In genomic region chr6:120917975-120918374, GRCm38 (mm10) we compare ENCODE assay signal across 18 mouse cellular contexts. TPM values are rescaled to one million over a fixed set of nuclear protein-coding genes. Genes with fewer than 3 reads are reported as not detected.
DNase-seq lines count a peak whose midpoint lies in the region; ATAC-seq and TF ChIP-seq lines count a peak whose summit lies in the region.
"Had no signal": no experiment of that assay in that cellular context is flagged by ENCODE, and none has a peak within 500 bp of the region (broad histone marks: within the 10 kb centered on the region; RNA-seq: fewer than 3 reads in every experiment).

No protein-coding gene starts in this region.

- ATAC-seq in forebrain, embryonic 14.5 days: no peak
- ATAC-seq in forebrain, embryonic 16.5 days: no peak
- ATAC-seq in intestine, embryonic 16.5 days: no peak
- no peak for ATAC-seq in intestine, embryonic 15.5 days
- no peak for ATAC-seq in intestine, postnatal 0 days

- no peak overlapping the region for H3K4me2 ChIP-seq in forebrain, embryonic 14.5 days (ENCODE audit: low read length)
- no peak overlapping the region for H3K4me2 ChIP-seq in forebrain, embryonic 16.5 days (ENCODE audit: low read length)
- H3K4me2 ChIP-seq in intestine, embryonic 16.5 days (ENCODE audit: low read depth, low read length): peak overlapping the region; percentile 52; the same call in 1 of the 2 replicates
- no peak overlapping the region for H3K4me2 ChIP-seq in intestine, embryonic 15.5 days (replicated peaks)
- peak overlapping the region; percentile 48; the same call in 1 of the 2 replicates for H3K4me2 ChIP-seq in CH12.LX (ENCODE audit: insufficient read depth, low read depth, poor library complexity, severe bottlenecking)
- H3K4me2 ChIP-seq in intestine, postnatal 0 days (replicated peaks; ENCODE audit: low read depth): peak overlapping the region; percentile 97; the same call in 1 of the 2 replicates
- H3K4me2 ChIP-seq: forebrain, embryonic 12.5 days had no signal

- dilution Hi-C loops in CH12.LX (cut with MboI; ENCODE audit: extremely low pct_ligation_motif_present, extremely low pct_unique_long_range_greater_than_20kb, low sequenced_read_pairs): no loop called here

- H3K27me3 ChIP-seq in forebrain, embryonic 14.5 days (replicated peaks; ENCODE audit: control insufficient read depth, insufficient read depth, low read length): no peaks in the 10 kb centered on the region
- H3K27me3 ChIP-seq in forebrain, embryonic 16.5 days (replicated peaks; ENCODE audit: control insufficient read depth, insufficient read depth, low read length): no peaks in the 10 kb centered on the region
- no peaks in the 10 kb centered on the region for H3K27me3 ChIP-seq in intestine, embryonic 16.5 days (replicated peaks; ENCODE audit: control insufficient read depth, insufficient read depth, low read length)
- H3K27me3 ChIP-seq in intestine, embryonic 15.5 days (replicated peaks): no peaks in the 10 kb centered on the region
- no peaks in the 10 kb centered on the region for H3K27me3 ChIP-seq in CH12.LX (replicated peaks)
- no peaks in the 10 kb centered on the region for H3K27me3 ChIP-seq in intestine, postnatal 0 days (replicated peaks; ENCODE audit: control insufficient read depth, insufficient read depth, low read length)
- H3K27me3 ChIP-seq: hindbrain, embryonic 15.5 days had no signal

- H3K79me2 ChIP-seq in CH12.LX (replicated peaks; ENCODE audit: control insufficient read depth, extremely low read depth, insufficient read depth, poor library complexity, severe bottlenecking): peaks cover 18% of the 10 kb centered on the region

- no peaks in the 10 kb centered on the region for H3K9me3 ChIP-seq in forebrain, embryonic 14.5 days (replicated peaks; ENCODE audit: control insufficient read depth, low read length)
- no peaks in the 10 kb centered on the region; the same call in 1 of the 2 replicates for H3K9me3 ChIP-seq in forebrain, embryonic 16.5 days (ENCODE audit: control insufficient read depth, low read length)
- H3K9me3 ChIP-seq in intestine, embryonic 16.5 days (ENCODE audit: control insufficient read depth, low read length): no peaks in the 10 kb centered on the region
- no peaks in the 10 kb centered on the region for H3K9me3 ChIP-seq in intestine, embryonic 15.5 days
- H3K9me3 ChIP-seq in CH12.LX (replicated peaks; ENCODE audit: low read length): peaks cover 18% of the 10 kb centered on the region
- H3K9me3 ChIP-seq in intestine, postnatal 0 days (ENCODE audit: control insufficient read depth): no peaks in the 10 kb centered on the region
- H3K9me3 ChIP-seq: forebrain, embryonic 12.5 days; G1E; heart, embryonic 13.5 days; hindbrain, embryonic 15.5 days had no signal

- no peak overlapping the region for H3K9ac ChIP-seq in forebrain, embryonic 14.5 days (ENCODE audit: low read length)
- no peak overlapping the region for H3K9ac ChIP-seq in forebrain, embryonic 16.5 days (replicated peaks; ENCODE audit: low read depth, low read length)
- H3K9ac ChIP-seq in intestine, embryonic 16.5 days (ENCODE audit: low read depth, low read length): no peak overlapping the region
- no peak overlapping the region for H3K9ac ChIP-seq in intestine, embryonic 15.5 days
- peak overlapping the region; percentile 38; the same call in 1 of the 2 replicates for H3K9ac ChIP-seq in CH12.LX (ENCODE audit: insufficient read depth, low read depth)
- no peak overlapping the region for H3K9ac ChIP-seq in intestine, postnatal 0 days (ENCODE audit: low read depth, low read length)
- H3K9ac ChIP-seq: forebrain, embryonic 12.5 days; hindbrain, embryonic 15.5 days had no signal

- no peaks in the 10 kb centered on the region for H3K36me3 ChIP-seq in forebrain, embryonic 14.5 days (ENCODE audit: control insufficient read depth, insufficient read depth, low read length)
- H3K36me3 ChIP-seq in forebrain, embryonic 16.5 days (ENCODE audit: control insufficient read depth, insufficient read depth): no peaks in the 10 kb centered on the region
- no peaks in the 10 kb centered on the region for H3K36me3 ChIP-seq in intestine, embryonic 16.5 days (ENCODE audit: control insufficient read depth, insufficient read depth, low read length)
- H3K36me3 ChIP-seq in intestine, embryonic 15.5 days: no peaks in the 10 kb centered on the region
- peaks cover 0 to 7% of the 10 kb centered on the region in 2 experiments for H3K36me3 ChIP-seq in CH12.LX (replicated peaks in 1 of 2; ENCODE audit: control insufficient read depth in 1 of 2, insufficient read depth in 1 of 2, low read length in 1 of 2)
- H3K36me3 ChIP-seq in intestine, postnatal 0 days (ENCODE audit: control insufficient read depth, insufficient read depth): no peaks in the 10 kb centered on the region
- H3K36me3 ChIP-seq: forebrain, embryonic 12.5 days; heart, embryonic 13.5 days; hindbrain, embryonic 15.5 days had no signal

- TF ChIP-seq RAD21 in CH12.LX (IDR thresholded peaks at IDR 0.05; ENCODE audit: low read depth, low read length): no peak

- H3K4me1 ChIP-seq in forebrain, embryonic 14.5 days (ENCODE audit: control insufficient read depth, insufficient read depth, low read length): no peaks in the 10 kb centered on the region
- peaks cover 13% of the 10 kb centered on the region for H3K4me1 ChIP-seq in forebrain, embryonic 16.5 days (replicated peaks; ENCODE audit: control insufficient read depth, insufficient read depth, low read length)
- peaks cover 13% of the 10 kb centered on the region; the same call in 1 of the 2 replicates for H3K4me1 ChIP-seq in intestine, embryonic 16.5 days (ENCODE audit: control insufficient read depth, insufficient read depth, low read length)
- H3K4me1 ChIP-seq in intestine, embryonic 15.5 days (replicated peaks): peaks cover 11% of the 10 kb centered on the region
- peaks cover 4 to 35% of the 10 kb centered on the region in 2 experiments for H3K4me1 ChIP-seq in CH12.LX (ENCODE audit: control insufficient read depth in 1 of 2, insufficient read depth in 2 of 2)
- no peaks in the 10 kb centered on the region for H3K4me1 ChIP-seq in intestine, postnatal 0 days (replicated peaks; ENCODE audit: control insufficient read depth, insufficient read depth, low read length)

- peak; percentile 30 for DNase-seq in forebrain, embryonic 14.5 days (ENCODE audit: low spot score)
- peak; percentile 68 for DNase-seq in CH12.LX (ENCODE audit: extremely low read depth)
- no peak for DNase-seq in lung, postnatal 25 days (ENCODE audit: low spot score)
- DNase-seq: adrenal gland, adult 8-10 months; adrenal gland, postnatal 36 days; cerebellum, adult 11-12 months; cerebellum, adult 9-11 months; gastrocnemius, postnatal 14 days; heart, postnatal 36 days; kidney, adult 8-10 months had no signal

- WGBS in forebrain, embryonic 14.5 days: 54% methylated on average over 3 of the region's 3 CpGs
- 40% methylated on average over 3 of the region's 3 CpGs for WGBS in forebrain, embryonic 16.5 days
- 49% methylated on average over 3 of the region's 3 CpGs for WGBS in intestine, embryonic 16.5 days
- 49% methylated on average over 3 of the region's 3 CpGs for WGBS in intestine, embryonic 15.5 days
- WGBS in intestine, postnatal 0 days: 50% methylated on average over 3 of the region's 3 CpGs

- no peak for TF ChIP-seq POLR2A in CH12.LX (IDR thresholded peaks at IDR 0.05; ENCODE audit: low read depth, low read length)

- TF ChIP-seq EP300 in CH12.LX (IDR thresholded peaks at IDR 0.05; ENCODE audit: low read length): 0 out of 2 replicates have a peak, but pooled peaks have one; percentile 24

- no peak for TF ChIP-seq CTCF in CH12.LX (conservative IDR thresholded peaks at IDR 0.05 in 1 of 2, IDR thresholded peaks at IDR 0.05 in 1 of 2; ENCODE audit: low read depth in 2 of 2, low read length in 2 of 2)
- TF ChIP-seq CTCF in intestine, postnatal 0 days (IDR thresholded peaks at IDR 0.05; ENCODE audit: low read depth): no peak

- in situ Hi-C loops in CH12.LX (cut with MboI; ENCODE audit: low pct_ligation_motif_present, low pct_unique_long_range_greater_than_20kb, low sequenced_read_pairs): no loop called here

- H3K4me3 ChIP-seq in forebrain, embryonic 14.5 days (ENCODE audit: low read depth, low read length): no peak overlapping the region
- H3K4me3 ChIP-seq in forebrain, embryonic 16.5 days (replicated peaks; ENCODE audit: low read length): no peak overlapping the region
- no peak overlapping the region for H3K4me3 ChIP-seq in intestine, embryonic 16.5 days (ENCODE audit: low read length)
- no peak overlapping the region for H3K4me3 ChIP-seq in intestine, embryonic 15.5 days (replicated peaks)
- H3K4me3 ChIP-seq in CH12.LX (replicated peaks in 1 of 3; ENCODE audit: low read depth in 2 of 3, low read length in 2 of 3, poor library complexity in 1 of 3): no peak overlapping the region
- H3K4me3 ChIP-seq in intestine, postnatal 0 days (ENCODE audit: low read depth, low read length): 0 out of 2 replicates have a peak overlapping the region, but pooled peaks have one; percentile 12
- H3K4me3 ChIP-seq: forebrain, embryonic 12.5 days; hindbrain, embryonic 15.5 days had no signal

- H3K27ac ChIP-seq in forebrain, embryonic 14.5 days (ENCODE audit: low read depth, low read length): no peak overlapping the region
- H3K27ac ChIP-seq in forebrain, embryonic 16.5 days (ENCODE audit: low read length): no peak overlapping the region
- no peak overlapping the region for H3K27ac ChIP-seq in intestine, embryonic 16.5 days (ENCODE audit: low read length)
- no peak overlapping the region for H3K27ac ChIP-seq in intestine, embryonic 15.5 days
- no peak overlapping the region for H3K27ac ChIP-seq in CH12.LX (ENCODE audit: insufficient read depth, low read depth)
- peak overlapping the region; percentile 75; the same call in 1 of the 2 replicates for H3K27ac ChIP-seq in intestine, postnatal 0 days (ENCODE audit: low read depth, low read length)
- H3K27ac ChIP-seq: forebrain, embryonic 12.5 days; heart, embryonic 13.5 days; hindbrain, embryonic 15.5 days had no signal

TF ChIP-seq in CH12.LX, 34 proteins besides CTCF, POLR2A, EP300 and RAD21 (continues in another document):
- TF ChIP-seq SIN3A (IDR thresholded peaks at IDR 0.05; ENCODE audit: low read length) (0 out of 2 replicates have a peak, but pooled peaks have one; percentile 56), CHD2 (IDR thresholded peaks at IDR 0.05; ENCODE audit: low read length) (peak; percentile 58; the same call in 1 of the 2 replicates), TCF12 (IDR thresholded peaks at IDR 0.05; ENCODE audit: low read depth, low read length) (0 out of 2 replicates have a peak, but pooled peaks have one; percentile 15), ETS1 (conservative IDR thresholded peaks at IDR 0.05; ENCODE audit: low read depth, low read length) (peak; percentile 50)

RNA-seq across cellular contexts. Expression of gene Bid, which starts 1.3 kb away (rescaled TPM):
- 28.9 and 29.5 TPM in 2 replicates for polyA plus RNA-seq in forebrain, embryonic 14.5 days (2014; fragmentation: Nextera tagmentation; extraction: Ambion mirVana)
- polyA plus RNA-seq in forebrain, embryonic 16.5 days (2015; fragmentation: Nextera tagmentation; extraction: Ambion mirVana): 26.8 and 29.6 TPM in 2 replicates
- polyA plus RNA-seq in intestine, embryonic 16.5 days (2015; fragmentation: Nextera tagmentation; extraction: Ambion mirVana): 22.6 and 23.7 TPM in 2 replicates
- polyA plus RNA-seq in intestine, embryonic 15.5 days (2015; fragmentation: Nextera tagmentation; extraction: Ambion mirVana): 20.9 and 21.0 TPM in 2 replicates
- total RNA-seq in CH12.LX (2012; rRNA removed) (102 and 118 TPM in 2 replicates), CH12.LX (2014; rRNA removed) (132 and 148 TPM in 2 replicates)
- polyA plus RNA-seq in CH12.LX (2012; ENCODE audit: insufficient read length, low read depth): 129 and 144 TPM in 2 replicates
- 24.8 and 28.6 TPM in 2 replicates for polyA plus RNA-seq in intestine, postnatal 0 days (2015; fragmentation: Nextera tagmentation; extraction: Ambion mirVana)

Comparison
In these comparisons a context has a peak if more than half of its experiments do, and no peak if none do; other contexts are left out.
1. H3K4me2 ChIP-seq: peak in intestine, embryonic 16.5 days (single experiment), CH12.LX (single experiment) and intestine, postnatal 0 days (single experiment); none in forebrain, embryonic 14.5 days (single experiment), forebrain, embryonic 16.5 days (single experiment) and intestine, embryonic 15.5 days (single experiment).